Mouse (Mus musculus): ENCODE measurements around the gene Gm48552. TPM values are rescaled to one million over a fixed set of nuclear protein-coding genes. Genes with fewer than 3 reads are reported as not detected.

The Gm48552 gene
- total RNA-seq, 2 experiments from 2014 or later = 0.65 to 0.83 TPM

- DNase-seq = no peak
- intact Hi-C loops (cut with DNase I) = no loop called here
These were observed 13.5 kb downstream of the Gm48552 start for GRCm38 (mm10) chr10:81402227-81402765.

- intact Hi-C loops (cut with DNase I) = no loop called here
- no peak for DNase-seq
These were observed 14.7 kb downstream of the Gm48552 start for GRCm38 (mm10) chr10:81403511-81403910.

- DNase-seq = no peak
- intact Hi-C loops (cut with DNase I) = no loop called here
These were observed 15.3 kb downstream of the Gm48552 start for GRCm38 (mm10) chr10:81404082-81404481.

- DNase-seq = peak in 1 of 2 experiments; percentile 35
- intact Hi-C loops (cut with DNase I) = no loop called here
These were observed 15.9 kb downstream of the Gm48552 start for GRCm38 (mm10) chr10:81404720-81405119.

- DNase-seq = peak; percentile 63 to 79
- intact Hi-C loops (cut with DNase I) = no loop called here
These were observed 16.9 kb downstream of the Gm48552 start for GRCm38 (mm10) chr10:81405588-81406201.

GRCm38 (mm10) chr10:81406504-81407440 is 18.0 kb downstream of the Gm48552 start:
- intact Hi-C loops (cut with DNase I) = no loop called here
- peak in 1 of 2 experiments; percentile 29 for DNase-seq

- peak; percentile 77 to 82 for DNase-seq
- intact Hi-C loops (cut with DNase I) = loop anchor here (2.0 kb wide), 1 partner anchor 35 kb away; no protein-coding TSS in a partner anchor
These were observed 19.0 kb downstream of the Gm48552 start for GRCm38 (mm10) chr10:81407539-81408423.

GRCm38 (mm10) chr10:81408424-81408729 is 19.6 kb downstream of the Gm48552 start:
- intact Hi-C loops (cut with DNase I) = loop anchor here (2.0 kb wide), 1 partner anchor 34 kb away; no protein-coding TSS in a partner anchor

GRCm38 (mm10) chr10:81408871-81409291 is 20.1 kb downstream of the Gm48552 start:
- DNase-seq = peak; percentile 92 to 93
- intact Hi-C loops (cut with DNase I) = loop anchor here (2.0 kb wide), 1 partner anchor 34 kb away; no protein-coding TSS in a partner anchor

More at GRCm38 (mm10) chr10:81408424-81408729, 19.6 kb downstream of the Gm48552 start:
- DNase-seq = no peak

GRCm38 (mm10) chr10:81409330-81409729 is 20.5 kb downstream of the Gm48552 start:
- intact Hi-C loops (cut with DNase I) = loop anchor here (2.0 kb wide), 1 partner anchor 33 kb away; no protein-coding TSS in a partner anchor
- DNase-seq = no peak

GRCm38 (mm10) chr10:81410350-81410749 is 21.5 kb downstream of the Gm48552 start:
- intact Hi-C loops (cut with DNase I) = loop anchor here (2.0 kb wide), 1 partner anchor 14 kb away; no protein-coding TSS in a partner anchor
- DNase-seq = peak in 1 of 2 experiments; percentile 23

- DNase-seq = peak; percentile 65 to 69
- intact Hi-C loops (cut with DNase I) = loop anchor here (2.0 kb wide), 1 partner anchor 14 kb away; no protein-coding TSS in a partner anchor
These were observed 22.2 kb downstream of the Gm48552 start for GRCm38 (mm10) chr10:81410981-81411380.

GRCm38 (mm10) chr10:81411471-81412400 is 22.9 kb downstream of the Gm48552 start:
- peak; percentile 94 for DNase-seq
- intact Hi-C loops (cut with DNase I) = loop anchor here (2.0 kb wide), 1 partner anchor 13 kb away; no protein-coding TSS in a partner anchor

- DNase-seq = no peak
- intact Hi-C loops (cut with DNase I) = no loop called here
These were observed 23.9 kb downstream of the Gm48552 start for GRCm38 (mm10) chr10:81412586-81413309.

GRCm38 (mm10) chr10:81413310-81414261 is 24.8 kb downstream of the Gm48552 start:
- intact Hi-C loops (cut with DNase I) = no loop called here
- peak; percentile 93 to 95 for DNase-seq

GRCm38 (mm10) chr10:81414682-81415081 is 25.9 kb downstream of the Gm48552 start:
- intact Hi-C loops (cut with DNase I) = no loop called here
- DNase-seq = peak; percentile 66 to 75

- intact Hi-C loops (cut with DNase I) = no loop called here
- DNase-seq = no peak
These were observed 26.3 kb downstream of the Gm48552 start for GRCm38 (mm10) chr10:81415146-81415545.
